Mouse (Mus musculus) c-Kit-positive CD71-positive TER-119-negative erythroid progenitor cells, embryonic 14.5 days (primary cell): ENCODE measurements around the gene Tbx19.

Experiments
- DNase-seq: peaks from one replicate; pipeline ENCODE4 v3.0.0-alpha.2; 2013; ENCODE audit warnings: low read depth

The Tbx19 gene

GRCm38 (mm10) chr1:165184178-165184577 lies 23.6 kb upstream of the Tbx19 start:
- no peak for DNase-seq

GRCm38 (mm10) chr1:165183400-165183799 lies 22.8 kb upstream of the Tbx19 start:
- no peak for DNase-seq

GRCm38 (mm10) chr1:165179321-165179720 lies 18.7 kb upstream of the Tbx19 start:
- no peak for DNase-seq

- no peak for DNase-seq
Observed at GRCm38 (mm10) chr1:165178075-165178474, 17.5 kb upstream of the Tbx19 start.

- DNase-seq: no peak
Observed at GRCm38 (mm10) chr1:165174059-165174616, 13.6 kb upstream of the Tbx19 start.

- DNase-seq: no peak
Observed at GRCm38 (mm10) chr1:165171277-165171676, 10.7 kb upstream of the Tbx19 start.

- DNase-seq: no peak
Observed at GRCm38 (mm10) chr1:165170157-165170556, 9.6 kb upstream of the Tbx19 start.

- DNase-seq: no peak
Observed at GRCm38 (mm10) chr1:165169462-165169861, 8.9 kb upstream of the Tbx19 start.

- DNase-seq: no peak
Observed at GRCm38 (mm10) chr1:165164920-165165319, 4.3 kb upstream of the Tbx19 start.

- no peak for DNase-seq
Observed at GRCm38 (mm10) chr1:165158841-165159240, 1.7 kb downstream of the Tbx19 start.

GRCm38 (mm10) chr1:165154162-165154561 lies 6.4 kb downstream of the Tbx19 start:
- no peak for DNase-seq

GRCm38 (mm10) chr1:165151216-165151615 lies 9.4 kb downstream of the Tbx19 start:
- DNase-seq: no peak

- DNase-seq: no peak
Observed at GRCm38 (mm10) chr1:165142343-165142916, 18.1 kb downstream of the Tbx19 start.

GRCm38 (mm10) chr1:165140227-165140626 lies 20.3 kb downstream of the Tbx19 start:
- no peak for DNase-seq

GRCm38 (mm10) chr1:165133858-165134257 lies 26.7 kb downstream of the Tbx19 start:
- DNase-seq: no peak

- no peak for DNase-seq
Observed at GRCm38 (mm10) chr1:165133279-165133678, 27.3 kb downstream of the Tbx19 start.

- peak; percentile 70 for DNase-seq
Observed at GRCm38 (mm10) chr1:165132187-165132877, 28.2 kb downstream of the Tbx19 start.

GRCm38 (mm10) chr1:165129573-165129972 lies 31.0 kb downstream of the Tbx19 start:
- DNase-seq: no peak

GRCm38 (mm10) chr1:165121096-165121495 lies 39.5 kb downstream of the Tbx19 start:
- no peak for DNase-seq

GRCm38 (mm10) chr1:165120349-165120898 lies 40.1 kb downstream of the Tbx19 start:
- peak; percentile 54 for DNase-seq

- DNase-seq: no peak
Observed at GRCm38 (mm10) chr1:165119760-165120159, 40.8 kb downstream of the Tbx19 start.

- no peak for DNase-seq
Observed at GRCm38 (mm10) chr1:165119011-165119726, 41.4 kb downstream of the Tbx19 start.
